Mouse (Mus musculus) layer of hippocampus, adult 9-11 months (tissue): Measurements from ENCODE around the gene Dus2.
"Not testable (repeated sequence)": the region's sequence is repeated elsewhere in the genome, so short reads cannot be mapped to it uniquely, and the experiment has no call there.

Experiments
- DNase-seq: peaks from one replicate; pipeline ENCODE4 v3.0.0; 2022

Dus2 gene

GRCm38 (mm10) chr8:105992499-105992898 is 1.4 kb downstream of the Dus2 start:
- no peak for DNase-seq

- no peak for DNase-seq
These were observed 2.1 kb downstream of the Dus2 start for GRCm38 (mm10) chr8:105993226-105993625.

- DNase-seq = peak; percentile 30
These were observed 5.2 kb downstream of the Dus2 start for GRCm38 (mm10) chr8:105996359-105996758.

GRCm38 (mm10) chr8:105998971-105999370 is 7.8 kb downstream of the Dus2 start:
- DNase-seq = no peak

- no peak for DNase-seq
These were observed 10.8 kb downstream of the Dus2 start for GRCm38 (mm10) chr8:106001908-106002307.

- DNase-seq = no peak
These were observed 13.5 kb downstream of the Dus2 start for GRCm38 (mm10) chr8:106004538-106005207.

GRCm38 (mm10) chr8:106005875-106006274 is 14.7 kb downstream of the Dus2 start, which contains the start of gene Dpep2nb:
Gene Dpep2nb, minus strand, starts transcription at chr8:106005975.
- DNase-seq = no peak

- no peak for DNase-seq
These were observed 15.3 kb downstream of the Dus2 start for GRCm38 (mm10) chr8:106006413-106006812.

GRCm38 (mm10) chr8:106007135-106007534 is 16.0 kb downstream of the Dus2 start:
- DNase-seq = no peak

- DNase-seq = not testable (repeated sequence)
These were observed 16.8 kb downstream of the Dus2 start for GRCm38 (mm10) chr8:106007891-106008290.

GRCm38 (mm10) chr8:106010748-106011642 is 19.9 kb downstream of the Dus2 start:
- DNase-seq = peak; percentile 92

- DNase-seq = no peak
These were observed 20.5 kb downstream of the Dus2 start, which contains the start of gene Ddx28 for GRCm38 (mm10) chr8:106011643-106011986. Gene Ddx28, minus strand, starts transcription at chr8:106011882.

- DNase-seq = not testable (repeated sequence)
These were observed 21.1 kb downstream of the Dus2 start for GRCm38 (mm10) chr8:106012203-106012602.

- DNase-seq = no peak
These were observed 25.1 kb downstream of the Dus2 start for GRCm38 (mm10) chr8:106016284-106016683.

GRCm38 (mm10) chr8:106017130-106017529 is 26.0 kb downstream of the Dus2 start:
- DNase-seq = no peak

- no peak for DNase-seq
These were observed 26.9 kb downstream of the Dus2 start for GRCm38 (mm10) chr8:106018039-106018438.

- peak; percentile 40 for DNase-seq
These were observed 31.3 kb downstream of the Dus2 start for GRCm38 (mm10) chr8:106022483-106022882.

- DNase-seq = no peak
These were observed 47.6 kb downstream of the Dus2 start for GRCm38 (mm10) chr8:106038721-106039120.

GRCm38 (mm10) chr8:106039605-106040004 is 48.5 kb downstream of the Dus2 start:
- DNase-seq = no peak

GRCm38 (mm10) chr8:106040218-106040617 is 49.1 kb downstream of the Dus2 start:
- no peak for DNase-seq

GRCm38 (mm10) chr8:106043055-106043454 is 51.9 kb downstream of the Dus2 start:
- no peak for DNase-seq

GRCm38 (mm10) chr8:106044151-106044550 is 53.0 kb downstream of the Dus2 start:
- DNase-seq = no peak

- no peak for DNase-seq
These were observed 55.9 kb downstream of the Dus2 start for GRCm38 (mm10) chr8:106046872-106047559.
